Mouse (Mus musculus) embryonic fibroblast, embryonic 13.5 days (primary cell): ENCODE data around the gene 4930519G04Rik.

Experiments used
- CTCF ChIP-seq: IDR thresholded peaks from 2 replicates; pipeline ENCODE4 v1.5.1; 2011; ENCODE audit warnings: mild to moderate bottlenecking, control low read depth, low read length, moderate library complexity, borderline replicate concordance; ENCODE audit not compliant: insufficient read depth
- POLR2A ChIP-seq: IDR thresholded peaks from 2 replicates; pipeline ENCODE4 v1.6.1; 2011; ENCODE audit warnings: low read depth, mild to moderate bottlenecking, control low read depth, low read length, moderate library complexity

- no peak for TF ChIP-seq POLR2A
- no peak for TF ChIP-seq CTCF
These were observed 43.6 kb upstream of the 4930519G04Rik start for GRCm38 (mm10) chr5:114809826-114810225.
